Mouse (Mus musculus) forebrain, embryonic 11.5 days (tissue): ENCODE data around the gene R3hcc1l. TPM values are rescaled to one million over a fixed set of nuclear protein-coding genes. Genes with fewer than 3 reads are reported as not detected.

Experiments
- ATAC-seq: fragments of 200-750 bp; cut with Nextera tagmentation; replicated peaks from 2 replicates; pipeline ENCODE4 v1.8.0; 2017; ENCODE audit warnings: moderate TSS enrichment; ENCODE audit not compliant: low FRiP score
- DNase-seq: peaks from one replicate; pipeline ENCODE4 v3.0.0-alpha.2; 2017; ENCODE audit warnings: low spot score
- H3K27ac ChIP-seq: fragments of 300-500 bp; sonication (generic); 2 replicates; pipeline ENCODE4 v1.5.1; 2014; ENCODE audit warnings: low read depth, low read length
- H3K27me3 ChIP-seq: fragments of 300-500 bp; sonication (generic); 2 replicates; pipeline ENCODE4 v1.6.1; 2014; ENCODE audit warnings: mild to moderate bottlenecking, low read length, mixed read lengths; ENCODE audit not compliant: control insufficient read depth, insufficient read depth
- H3K36me3 ChIP-seq: fragments of 300-500 bp; sonication (generic); 2 replicates; pipeline ENCODE4 v1.6.1; 2014; ENCODE audit warnings: mild to moderate bottlenecking, low read length, moderate library complexity, mixed read lengths; ENCODE audit not compliant: control insufficient read depth, insufficient read depth
- H3K4me1 ChIP-seq: fragments of 300-500 bp; sonication (generic); replicated peaks from 2 replicates; pipeline ENCODE4 v1.6.1; 2014; ENCODE audit warnings: low read length, mixed read lengths; ENCODE audit not compliant: control insufficient read depth, insufficient read depth
- H3K4me2 ChIP-seq: fragments of 300-500 bp; sonication (generic); 2 replicates; pipeline ENCODE4 v1.6.1; 2014; ENCODE audit warnings: low read depth, mild to moderate bottlenecking, low read length, moderate library complexity, mixed read lengths; ENCODE audit not compliant: severe bottlenecking
- H3K4me3 ChIP-seq: fragments of 300-500 bp; sonication (generic); 2 replicates; pipeline ENCODE4 v1.5.1; 2014; ENCODE audit warnings: low read depth, low read length
- H3K9ac ChIP-seq: fragments of 300-500 bp; sonication (generic); 2 replicates; pipeline ENCODE4 v1.6.1; 2014; ENCODE audit warnings: low read length
- H3K9me3 ChIP-seq: fragments of 300-500 bp; sonication (generic); 2 replicates; pipeline ENCODE4 v1.6.1; 2016; ENCODE audit warnings: low read length, mixed read lengths; ENCODE audit not compliant: control insufficient read depth
- whole genome bisulfite sequencing: fragments of 180-500 bp; shearing (Covaris S2); extraction: QIAGEN DNeasy Blood & Tissue Kit; methylation state at CpG from one replicate; pipeline ENCODE4 v1.1.7; 2014; 5-methylcytosine and 5-hydroxymethylcytosine counted together
- polyA plus RNA-seq: library from polyadenylated mRNA; unstranded; fragments of >200 nt; fragmentation: Nextera tagmentation; extraction: Ambion mirVana; gene quantifications from 2 replicates; pipeline ENCODE4 v1.2.1, GENCODE M21; 2014

The R3hcc1l gene
- polyA plus RNA-seq, 1 experiment from 2014 or later, result 25.7 TPM

- ATAC-seq, result no peak
- no peak overlapping the region for H3K4me2 ChIP-seq
- no peak overlapping the region for H3K27ac ChIP-seq
- H3K4me1 ChIP-seq, result no peaks in the 10 kb centered on the region
- H3K27me3 ChIP-seq, result no peaks in the 10 kb centered on the region
- DNase-seq, result no peak
- no peaks in the 10 kb centered on the region for H3K36me3 ChIP-seq
- no peaks in the 10 kb centered on the region for H3K9me3 ChIP-seq
- no peak overlapping the region for H3K9ac ChIP-seq
- no peak overlapping the region for H3K4me3 ChIP-seq
- WGBS, result 92% methylated on average over 13 of the region's 13 CpGs
Observed at GRCm38 (mm10) chr19:42582811-42583370, 64.3 kb downstream of the R3hcc1l start.

DNA sequence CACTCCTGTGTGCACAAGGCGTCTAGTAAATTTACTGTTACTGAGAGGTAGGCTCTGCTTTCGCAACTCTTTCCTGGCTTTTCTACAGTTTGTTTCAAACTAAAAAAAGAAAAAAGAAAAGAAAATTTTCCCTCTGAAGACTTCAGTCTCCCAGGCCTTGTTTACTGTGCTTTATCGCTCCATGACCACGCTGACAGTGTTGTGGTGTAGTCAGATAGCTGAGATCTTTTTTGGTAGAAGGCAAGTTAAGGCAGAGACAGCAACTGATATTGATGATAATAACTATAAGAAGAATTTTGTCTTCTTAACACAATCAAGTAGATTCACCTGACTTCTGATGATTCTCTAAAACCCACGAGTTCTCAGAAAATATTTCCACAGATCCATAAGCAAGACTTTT is 65.1 kb downstream of the R3hcc1l start:
- DNase-seq, result no peak

GRCm38 (mm10) chr19:42584188-42584587 is 65.6 kb downstream of the R3hcc1l start:
- no peaks in the 10 kb centered on the region for H3K27me3 ChIP-seq
- no peaks in the 10 kb centered on the region for H3K9me3 ChIP-seq
- DNase-seq (no peak), ATAC-seq (no peak)
- H3K4me3 ChIP-seq, result no peak overlapping the region
- peaks cover 5% of the 10 kb centered on the region; the same call in 1 of the 2 replicates for H3K4me1 ChIP-seq
- no peak overlapping the region for H3K4me2 ChIP-seq
- no peak overlapping the region for H3K27ac ChIP-seq
- 91% methylated on average over 3 of the region's 3 CpGs for WGBS
- H3K9ac ChIP-seq, result no peak overlapping the region
- H3K36me3 ChIP-seq, result no peaks in the 10 kb centered on the region

More for the DNA sequence above, 65.1 kb downstream of the R3hcc1l start:
- Histone ChIP-seq H3K36me3 (no peaks in the 10 kb centered on the region), H3K9ac (no peak overlapping the region), H3K9me3 (no peaks in the 10 kb centered on the region), H3K4me3 (no peak overlapping the region), H3K27me3 (no peaks in the 10 kb centered on the region), H3K4me1 (peaks cover 5% of the 10 kb centered on the region; the same call in 1 of the 2 replicates), H3K27ac (no peak overlapping the region), H3K4me2 (no peak overlapping the region)
- no peak for ATAC-seq
- 96% methylated on average over 5 of the region's 5 CpGs for WGBS

- Histone ChIP-seq H3K36me3 (no peaks in the 10 kb centered on the region), H3K27me3 (no peaks in the 10 kb centered on the region), H3K4me1 (peaks cover 5% of the 10 kb centered on the region; the same call in 1 of the 2 replicates), H3K9ac (no peak overlapping the region), H3K4me2 (no peak overlapping the region), H3K4me3 (no peak overlapping the region), H3K9me3 (no peaks in the 10 kb centered on the region), H3K27ac (no peak overlapping the region)
- 43% methylated on average over 2 of the region's 2 CpGs for WGBS
- DNase-seq, result no peak
- no peak for ATAC-seq
Observed at GRCm38 (mm10) chr19:42587704-42588103, 69.1 kb downstream of the R3hcc1l start.

GRCm38 (mm10) chr19:42589246-42589645 is 70.7 kb downstream of the R3hcc1l start:
- Histone ChIP-seq H3K27ac (no peak overlapping the region), H3K27me3 (no peaks in the 10 kb centered on the region), H3K36me3 (no peaks in the 10 kb centered on the region), H3K4me3 (no peak overlapping the region), H3K9me3 (no peaks in the 10 kb centered on the region), H3K4me1 (peaks cover 5% of the 10 kb centered on the region; the same call in 1 of the 2 replicates), H3K9ac (no peak overlapping the region), H3K4me2 (no peak overlapping the region)
- whole genome bisulfite sequencing, result 91% methylated on average over 1 of the region's 1 CpGs
- no peak for DNase-seq
- ATAC-seq, result no peak

DNA sequence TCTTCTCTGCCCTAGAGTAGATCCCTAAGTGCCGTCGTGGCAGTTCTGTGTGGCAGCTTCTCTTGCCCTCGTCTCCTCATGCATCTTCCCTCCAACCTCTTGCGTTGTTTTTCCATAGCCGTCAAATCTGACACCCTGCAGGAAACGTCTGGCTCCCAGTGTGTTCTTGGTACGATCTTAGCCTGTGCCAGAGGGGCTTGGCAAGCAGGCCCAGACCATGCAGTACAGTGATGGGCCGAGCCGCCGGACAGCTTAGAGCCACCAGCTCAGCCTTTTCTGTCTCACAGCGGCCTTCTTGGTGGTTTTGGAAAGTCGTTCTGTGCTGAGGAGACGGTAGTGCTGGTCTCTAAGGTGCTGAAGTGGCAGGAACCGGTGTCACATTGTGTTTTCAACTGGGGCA is 73.0 kb downstream of the R3hcc1l start:
- no peak for ATAC-seq
- DNase-seq, result no peak
- 90% methylated on average over 14 of the region's 14 CpGs for WGBS

DNA sequence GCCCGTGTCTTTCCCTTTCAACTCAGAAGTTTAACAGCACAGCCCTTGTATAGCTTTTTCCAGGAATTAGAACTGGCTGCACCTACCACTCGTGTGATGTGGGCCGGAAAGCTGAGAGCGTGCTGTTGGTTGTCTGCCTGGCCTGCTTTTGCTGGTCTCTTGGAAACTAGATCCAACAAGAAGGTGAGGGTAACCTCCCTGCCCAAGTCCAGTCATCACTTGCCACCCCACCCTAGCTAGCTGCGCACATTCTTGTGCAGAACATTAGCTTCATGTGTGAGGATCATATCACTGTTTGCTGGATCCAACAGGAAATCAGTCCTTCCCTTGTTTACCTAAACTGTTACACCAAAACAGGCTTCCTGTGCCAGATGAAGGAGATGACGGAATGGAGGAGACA is 74.9 kb downstream of the R3hcc1l start:
- Histone ChIP-seq H3K9ac (no peak overlapping the region), H3K4me1 (peaks cover 1% of the 10 kb centered on the region; the same call in 1 of the 2 replicates), H3K4me3 (no peak overlapping the region), H3K36me3 (no peaks in the 10 kb centered on the region), H3K27me3 (no peaks in the 10 kb centered on the region), H3K9me3 (no peaks in the 10 kb centered on the region), H3K4me2 (no peak overlapping the region), H3K27ac (no peak overlapping the region)
- WGBS, result 91% methylated on average over 6 of the region's 6 CpGs
- no peak for ATAC-seq
- no peak for DNase-seq

More for the DNA sequence above, 73.0 kb downstream of the R3hcc1l start:
- Histone ChIP-seq H3K27ac (no peak overlapping the region), H3K4me3 (no peak overlapping the region), H3K36me3 (no peaks in the 10 kb centered on the region), H3K4me1 (peaks cover 5% of the 10 kb centered on the region; the same call in 1 of the 2 replicates), H3K9ac (no peak overlapping the region), H3K9me3 (no peaks in the 10 kb centered on the region), H3K27me3 (no peaks in the 10 kb centered on the region), H3K4me2 (no peak overlapping the region)

GRCm38 (mm10) chr19:42595066-42595465 is 76.5 kb downstream of the R3hcc1l start:
- H3K4me3 ChIP-seq, result no peak overlapping the region
- DNase-seq (no peak), ATAC-seq (no peak)
- 95% methylated on average over 6 of the region's 6 CpGs for WGBS
- no peaks in the 10 kb centered on the region for H3K27me3 ChIP-seq
- H3K27ac ChIP-seq, result no peak overlapping the region
- no peak overlapping the region for H3K4me2 ChIP-seq
- no peaks in the 10 kb centered on the region for H3K36me3 ChIP-seq
- H3K9me3 ChIP-seq, result no peaks in the 10 kb centered on the region
- no peak overlapping the region for H3K9ac ChIP-seq
- no peaks in the 10 kb centered on the region for H3K4me1 ChIP-seq

- H3K9ac ChIP-seq, result no peak overlapping the region
- H3K36me3 ChIP-seq, result no peaks in the 10 kb centered on the region
- H3K4me2 ChIP-seq, result no peak overlapping the region
- H3K27ac ChIP-seq, result no peak overlapping the region
- WGBS, result 95% methylated on average over 12 of the region's 12 CpGs
- no peaks in the 10 kb centered on the region for H3K27me3 ChIP-seq
- ATAC-seq (no peak), DNase-seq (no peak)
- no peak overlapping the region for H3K4me3 ChIP-seq
- no peaks in the 10 kb centered on the region for H3K4me1 ChIP-seq
- H3K9me3 ChIP-seq, result no peaks in the 10 kb centered on the region
Observed at GRCm38 (mm10) chr19:42597286-42597685, 78.7 kb downstream of the R3hcc1l start.
